Mouse (Mus musculus) testis, adult 2 months (tissue): ENCODE data around the gene Rac2.

Experiments
- CTCF ChIP-seq: fragments of 200-500 bp; IDR thresholded peaks from 2 replicates; pipeline ENCODE4 v1.5.1; 2012; ENCODE audit warnings: low read depth, mild to moderate bottlenecking, inconsistent platforms, low read length, moderate library complexity; ENCODE audit not compliant: control insufficient read depth, insufficient read depth, insufficient replicate concordance
- POLR2A ChIP-seq: fragments of 200-500 bp; IDR thresholded peaks from 2 replicates; pipeline ENCODE4 v1.6.1; 2012; ENCODE audit warnings: low read depth, mild to moderate bottlenecking, inconsistent platforms, low read length, moderate library complexity; ENCODE audit not compliant: control insufficient read depth

DNA sequence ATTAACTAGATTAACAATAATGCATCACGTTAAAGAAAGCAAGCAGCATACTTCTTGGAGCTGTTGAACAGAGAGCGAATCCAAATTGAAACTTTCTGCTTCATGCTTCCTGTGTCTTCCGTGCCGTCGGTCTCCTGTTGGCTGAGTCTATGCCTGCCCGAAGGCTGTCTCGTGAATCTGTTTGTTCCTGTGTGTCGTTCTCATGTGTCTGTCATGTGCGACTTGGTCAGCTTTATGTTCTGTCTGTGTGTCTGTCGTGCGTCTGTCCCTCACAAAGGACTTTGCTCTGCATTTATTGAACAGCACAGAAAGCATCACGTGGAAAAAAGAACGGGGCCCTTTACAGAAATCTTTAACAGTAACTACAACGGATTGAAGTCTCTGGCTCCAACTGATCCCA, 59.6 kb downstream of the Rac2 start:
- no peak for TF ChIP-seq CTCF
- TF ChIP-seq POLR2A, result no peak
